8 mouse cellular contexts compared by ENCODE assay signal in genomic region chr4:152325574-152326411, GRCm38 (mm10). TPM values are rescaled to one million over a fixed set of nuclear protein-coding genes. Genes with fewer than 3 reads are reported as not detected.
DNase-seq lines count a peak whose midpoint lies in the region; ATAC-seq lines count a peak whose summit lies in the region.

Gene Rpl22, plus strand, starts transcription at chr4:152325742.

- H3K9me3 ChIP-seq in hindbrain, embryonic 12.5 days (replicated peaks): no peaks in the 10 kb centered on the region

- peaks cover 30% of the 10 kb centered on the region for H3K36me3 ChIP-seq in hindbrain, embryonic 12.5 days

- under 1% methylated on average over 70 of the region's 70 CpGs for WGBS in hindbrain, embryonic 12.5 days

- H3K27me3 ChIP-seq in hindbrain, embryonic 12.5 days: no peaks in the 10 kb centered on the region

- ATAC-seq in hindbrain, embryonic 12.5 days (ENCODE audit: low FRiP score): peak; percentile 95

- peaks cover 18% of the 10 kb centered on the region for H3K4me1 ChIP-seq in hindbrain, embryonic 12.5 days

- peak within 1 kb of the TSS; percentile 93 for H3K9ac ChIP-seq in hindbrain, embryonic 12.5 days

- H3K4me2 ChIP-seq in hindbrain, embryonic 12.5 days (replicated peaks): peak within 1 kb of the TSS; percentile 91

- peak within 1 kb of the TSS; percentile 25; the same call in 1 of the 2 replicates for H3K27ac ChIP-seq in hindbrain, embryonic 12.5 days

- H3K4me3 ChIP-seq in hindbrain, embryonic 12.5 days: peak within 1 kb of the TSS; percentile 96

- peak; percentile 95 for DNase-seq in NIH3T3 (ENCODE audit: low read depth)
- peak; percentile 95 to 96 for DNase-seq in cerebellum, postnatal 10 days
- peak; percentile 92 for DNase-seq in frontal cortex, postnatal 10 days (ENCODE audit: low spot score in 2 of 2)
- DNase-seq in layer of hippocampus, postnatal 14 days (ENCODE audit: low spot score in 2 of 2): peak; percentile 89 to 97
- peak; percentile 91 for DNase-seq in lung, postnatal 14 days
- DNase-seq in retina, adult 2 months (ENCODE audit: low read depth, low spot score): peak; percentile 94
- peak; percentile 88 to 93 for DNase-seq in thymus, postnatal 36 days

RNA-seq across cellular contexts. Expression of gene Rpl22, which starts in this region (rescaled TPM):
- 257 and 282 TPM in 2 replicates for polyA plus RNA-seq in hindbrain, embryonic 12.5 days (2016; fragmentation: Nextera tagmentation; extraction: Ambion mirVana)
- 100 to 1,000 TPM; 227 to 233 TPM for total RNA-seq in layer of hippocampus, postnatal 14 days (2021)

Comparison
In these comparisons a context has a peak if more than half of its experiments do, and no peak if none do; other contexts are left out.
1. Peak in every context shown above with its lines: DNase-seq, ATAC-seq, H3K4me3 ChIP-seq and H3K27ac ChIP-seq.